Mouse (Mus musculus): ENCODE data around the gene Ano4. TPM values are rescaled to one million over a fixed set of nuclear protein-coding genes. Genes with fewer than 3 reads are reported as not detected.

The Ano4 gene
- 1.6 and 1.9 TPM in 2 replicates for polyA plus RNA-seq (2016; fragmentation: Nextera tagmentation; extraction: Ambion mirVana)

GRCm38 (mm10) chr10:89344491-89345195, at the start of gene Ano4:
Gene Ano4 (minus strand): TSS chr10:89344762.
- H3K27ac ChIP-seq, result no peak within 1 kb of the TSS
- peak within 1 kb of the TSS; percentile 50 for H3K9ac ChIP-seq
- peaks cover 41% of the 10 kb centered on the region for H3K27me3 ChIP-seq
- no peaks in the 10 kb centered on the region for H3K9me3 ChIP-seq
- ATAC-seq (ENCODE audit: low FRiP score), result peak; percentile 65
- H3K36me3 ChIP-seq (replicated peaks), result no peaks in the 10 kb centered on the region
- peak within 1 kb of the TSS; percentile 58 for H3K4me3 ChIP-seq (replicated peaks)
- peak within 1 kb of the TSS; percentile 96 for H3K4me2 ChIP-seq
- under 1% methylated on average over 64 of the region's 70 CpGs for WGBS
- peaks cover 6% of the 10 kb centered on the region; the same call in 1 of the 2 replicates for H3K4me1 ChIP-seq

DNA sequence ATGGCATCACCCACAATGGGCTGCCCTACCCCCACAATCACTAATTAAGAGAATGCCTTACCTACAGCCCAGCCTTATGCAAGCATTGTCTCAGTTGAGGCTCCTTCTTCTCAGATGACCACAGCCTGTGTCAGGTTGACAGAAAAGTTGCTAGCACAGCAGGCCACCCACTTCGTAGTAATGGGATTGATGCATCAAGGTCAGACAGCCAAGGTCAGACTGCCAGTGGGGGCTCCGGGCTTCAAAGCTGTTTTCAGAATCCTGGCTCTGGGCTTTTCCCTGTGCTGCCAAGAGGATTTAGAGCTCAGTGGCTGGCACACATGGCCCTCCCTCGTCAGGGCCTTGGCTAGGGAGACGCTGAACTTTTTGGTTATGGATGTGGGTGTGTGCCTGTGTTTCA, 48.1 kb upstream of the Ano4 start:
- peaks cover 4% of the 10 kb centered on the region for H3K27me3 ChIP-seq
- no peak for ATAC-seq (ENCODE audit: low FRiP score)
- H3K36me3 ChIP-seq (replicated peaks), result no peaks in the 10 kb centered on the region
- H3K9me3 ChIP-seq, result no peaks in the 10 kb centered on the region
- H3K9ac ChIP-seq, result no peak overlapping the region
- peaks cover 12% of the 10 kb centered on the region for H3K4me1 ChIP-seq
- WGBS, result 46% methylated on average over 4 of the region's 4 CpGs
- H3K4me3 ChIP-seq (replicated peaks), result no peak overlapping the region
- no peak overlapping the region for H3K27ac ChIP-seq
- H3K4me2 ChIP-seq, result no peak overlapping the region

DNA sequence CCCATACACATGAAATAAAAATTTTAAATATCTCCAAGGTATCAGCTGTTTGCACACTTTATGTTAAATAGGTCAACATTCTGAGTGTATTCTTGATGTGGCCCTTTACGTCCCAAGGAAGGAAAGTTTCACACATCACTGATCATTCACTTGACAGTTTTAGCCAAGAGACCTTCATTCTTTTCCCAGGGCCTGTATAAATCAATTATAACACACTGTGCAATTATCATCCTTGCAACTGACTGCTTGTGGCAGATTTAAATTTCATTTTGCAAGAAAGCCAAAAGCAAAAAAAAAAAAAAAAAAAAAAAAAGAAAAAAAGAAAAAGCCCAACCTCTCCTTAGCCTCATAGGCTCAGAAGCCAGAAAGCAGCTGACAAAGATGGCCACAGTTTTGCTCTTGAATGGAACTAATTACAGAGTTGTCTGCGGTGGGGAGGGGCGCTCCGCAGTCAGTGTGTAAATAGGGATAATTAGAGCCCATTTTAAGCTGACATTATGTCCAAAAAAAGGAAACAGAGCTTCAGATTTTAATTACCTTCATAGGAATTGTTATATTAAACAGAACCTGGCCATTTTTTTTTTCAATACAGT, 47.1 kb upstream of the Ano4 start:
- no peak overlapping the region for H3K27ac ChIP-seq
- no peaks in the 10 kb centered on the region for H3K36me3 ChIP-seq (replicated peaks)
- no peaks in the 10 kb centered on the region for H3K9me3 ChIP-seq
- H3K9ac ChIP-seq, result no peak overlapping the region
- peaks cover 12% of the 10 kb centered on the region for H3K4me1 ChIP-seq
- no peak overlapping the region for H3K4me2 ChIP-seq
- H3K4me3 ChIP-seq (replicated peaks), result no peak overlapping the region
- ATAC-seq (ENCODE audit: low FRiP score), result no peak
- H3K27me3 ChIP-seq, result peaks cover 4% of the 10 kb centered on the region
- 47% methylated on average over 4 of the region's 4 CpGs for WGBS

DNA sequence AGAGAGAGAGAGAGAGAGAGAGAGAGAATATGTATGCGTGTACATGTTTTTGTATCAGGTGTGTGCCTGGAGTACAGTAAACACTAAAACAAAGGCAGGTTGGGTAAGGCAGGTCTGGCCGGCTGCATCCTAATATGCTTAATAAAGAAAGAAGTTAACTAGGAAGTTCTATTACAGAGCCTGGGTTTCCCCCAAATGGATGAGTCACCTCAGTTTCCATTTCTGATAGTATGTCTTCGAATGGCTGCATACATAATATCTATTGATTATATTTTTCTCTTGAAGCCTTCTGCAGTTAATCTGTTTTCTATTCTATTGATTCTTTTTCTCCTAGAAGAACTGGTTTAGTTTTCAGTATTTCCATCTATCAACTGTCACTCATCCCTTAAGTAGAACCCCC, 41.9 kb upstream of the Ano4 start:
- no peak overlapping the region for H3K4me3 ChIP-seq (replicated peaks)
- no peak overlapping the region for H3K9ac ChIP-seq
- H3K27me3 ChIP-seq, result peaks cover 4% of the 10 kb centered on the region
- 92% methylated on average over 3 of the region's 3 CpGs for WGBS
- no peaks in the 10 kb centered on the region for H3K4me1 ChIP-seq
- H3K4me2 ChIP-seq, result no peak overlapping the region
- no peak overlapping the region for H3K27ac ChIP-seq
- no peaks in the 10 kb centered on the region for H3K36me3 ChIP-seq (replicated peaks)
- no peak for ATAC-seq (ENCODE audit: low FRiP score)
- H3K9me3 ChIP-seq, result no peaks in the 10 kb centered on the region

GRCm38 (mm10) chr10:89383462-89383861, 38.9 kb upstream of the Ano4 start:
- H3K27me3 ChIP-seq, result no peaks in the 10 kb centered on the region; the same call in 1 of the 2 replicates
- H3K4me3 ChIP-seq (replicated peaks), result no peak overlapping the region
- ATAC-seq (ENCODE audit: low FRiP score), result peak; percentile 86
- H3K9ac ChIP-seq, result no peak overlapping the region
- no peak overlapping the region for H3K4me2 ChIP-seq
- no peaks in the 10 kb centered on the region for H3K36me3 ChIP-seq (replicated peaks)
- H3K9me3 ChIP-seq, result no peaks in the 10 kb centered on the region
- H3K4me1 ChIP-seq, result no peaks in the 10 kb centered on the region
- H3K27ac ChIP-seq, result no peak overlapping the region
- 4% methylated on average over 5 of the region's 5 CpGs for WGBS

- Histone ChIP-seq H3K4me2 (no peak overlapping the region), H3K36me3 (replicated peaks) (no peaks in the 10 kb centered on the region), H3K27ac (no peak overlapping the region), H3K4me1 (no peaks in the 10 kb centered on the region), H3K9ac (no peak overlapping the region), H3K4me3 (replicated peaks) (no peak overlapping the region), H3K9me3 (no peaks in the 10 kb centered on the region), H3K27me3 (no peaks in the 10 kb centered on the region)
- WGBS, result 73% methylated on average over 4 of the region's 4 CpGs
- no peak for ATAC-seq (ENCODE audit: low FRiP score)
Measured at GRCm38 (mm10) chr10:89377750-89378149, 33.2 kb upstream of the Ano4 start.

GRCm38 (mm10) chr10:89370051-89370450, 25.5 kb upstream of the Ano4 start:
- Histone ChIP-seq H3K4me1 (no peaks in the 10 kb centered on the region), H3K4me3 (replicated peaks) (no peak overlapping the region), H3K9me3 (no peaks in the 10 kb centered on the region), H3K9ac (no peak overlapping the region), H3K4me2 (no peak overlapping the region), H3K27me3 (no peaks in the 10 kb centered on the region), H3K27ac (no peak overlapping the region), H3K36me3 (replicated peaks) (no peaks in the 10 kb centered on the region)
- 67% methylated on average over 1 of the region's 1 CpGs for WGBS
- no peak for ATAC-seq (ENCODE audit: low FRiP score)

DNA sequence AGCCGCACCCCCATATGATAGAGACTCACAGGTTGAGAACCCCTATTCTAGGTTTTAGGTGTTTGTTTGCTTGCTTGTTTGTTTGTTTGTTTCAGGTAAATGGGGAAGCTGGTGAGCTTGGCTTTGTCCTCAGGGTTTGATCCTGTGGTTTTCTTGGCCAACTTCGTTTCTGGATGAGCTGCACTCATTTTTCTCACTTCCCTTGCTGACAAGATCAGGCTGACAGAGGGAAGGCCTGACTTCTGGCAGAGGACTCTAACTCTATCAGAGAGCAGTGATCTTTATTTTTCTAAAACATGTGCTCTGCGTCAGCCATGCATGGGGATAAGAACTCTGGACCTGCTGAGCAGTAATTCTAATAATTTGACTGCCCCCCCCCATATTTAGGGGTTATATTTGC, 14.4 kb upstream of the Ano4 start:
- no peaks in the 10 kb centered on the region for H3K9me3 ChIP-seq
- no peak overlapping the region for H3K4me2 ChIP-seq
- H3K4me1 ChIP-seq, result no peaks in the 10 kb centered on the region
- 84% methylated on average over 3 of the region's 3 CpGs for WGBS
- H3K4me3 ChIP-seq (replicated peaks), result no peak overlapping the region
- no peaks in the 10 kb centered on the region for H3K36me3 ChIP-seq (replicated peaks)
- no peak overlapping the region for H3K9ac ChIP-seq
- no peak for ATAC-seq (ENCODE audit: low FRiP score)
- no peaks in the 10 kb centered on the region for H3K27me3 ChIP-seq
- no peak overlapping the region for H3K27ac ChIP-seq

- Histone ChIP-seq H3K9ac (no peak overlapping the region), H3K36me3 (replicated peaks) (no peaks in the 10 kb centered on the region), H3K9me3 (no peaks in the 10 kb centered on the region), H3K27me3 (no peaks in the 10 kb centered on the region), H3K4me3 (replicated peaks) (no peak overlapping the region), H3K4me1 (no peaks in the 10 kb centered on the region), H3K4me2 (no peak overlapping the region), H3K27ac (no peak overlapping the region)
- no peak for ATAC-seq (ENCODE audit: low FRiP score)
- WGBS, result 80% methylated on average over 2 of the region's 2 CpGs
Measured at GRCm38 (mm10) chr10:89354639-89355038, 10.1 kb upstream of the Ano4 start.

- 62% methylated on average over 11 of the region's 11 CpGs for WGBS
- H3K9me3 ChIP-seq, result no peaks in the 10 kb centered on the region
- no peaks in the 10 kb centered on the region for H3K4me1 ChIP-seq
- no peak overlapping the region for H3K27ac ChIP-seq
- no peaks in the 10 kb centered on the region for H3K36me3 ChIP-seq (replicated peaks)
- no peak overlapping the region for H3K4me2 ChIP-seq
- no peak overlapping the region for H3K9ac ChIP-seq
- H3K27me3 ChIP-seq, result peaks cover 8% of the 10 kb centered on the region
- ATAC-seq (ENCODE audit: low FRiP score), result no peak
- H3K4me3 ChIP-seq (replicated peaks), result no peak overlapping the region
Measured at GRCm38 (mm10) chr10:89351416-89351815, 6.9 kb upstream of the Ano4 start.

DNA sequence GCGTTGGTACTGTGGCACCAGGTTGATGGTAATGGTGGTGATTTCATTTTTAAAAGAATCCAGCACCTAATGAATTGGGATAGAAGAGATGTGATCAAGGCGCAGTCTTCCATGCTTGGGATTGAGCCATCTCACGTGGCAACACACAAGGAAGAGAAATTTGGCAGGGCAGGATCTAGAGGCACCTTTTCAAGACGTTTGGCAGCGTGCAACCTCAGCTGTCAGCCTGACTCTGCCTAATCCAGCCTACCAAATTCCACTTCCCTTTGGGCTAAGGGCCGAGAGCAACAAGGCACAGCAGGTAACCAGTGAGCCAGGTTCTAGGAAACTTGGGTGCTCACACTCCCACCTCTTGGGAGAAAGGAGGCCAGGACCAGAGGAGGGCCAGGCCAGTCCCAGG, 1.0 kb upstream of the Ano4 start:
- peaks cover 41% of the 10 kb centered on the region for H3K27me3 ChIP-seq
- ATAC-seq (ENCODE audit: low FRiP score), result no peak
- 68% methylated on average over 6 of the region's 6 CpGs for WGBS

GRCm38 (mm10) chr10:89345196-89345533, 603 bp upstream of the Ano4 start:
- H3K4me2 ChIP-seq, result peak overlapping the region; percentile 96
- peaks cover 41% of the 10 kb centered on the region for H3K27me3 ChIP-seq
- ATAC-seq (ENCODE audit: low FRiP score), result no peak; the same call in 1 of the 2 replicates
- 49% methylated on average over 4 of the region's 4 CpGs for WGBS
- peaks cover 6% of the 10 kb centered on the region; the same call in 1 of the 2 replicates for H3K4me1 ChIP-seq
- no peaks in the 10 kb centered on the region for H3K36me3 ChIP-seq (replicated peaks)
- H3K27ac ChIP-seq, result no peak overlapping the region
- H3K9me3 ChIP-seq, result no peaks in the 10 kb centered on the region
- peak overlapping the region; percentile 58 for H3K4me3 ChIP-seq (replicated peaks)
- H3K9ac ChIP-seq, result no peak overlapping the region

More for the DNA sequence above, 1.0 kb upstream of the Ano4 start:
- no peak overlapping the region for H3K4me3 ChIP-seq (replicated peaks)
- no peak overlapping the region for H3K9ac ChIP-seq
- H3K27ac ChIP-seq, result no peak overlapping the region
- H3K36me3 ChIP-seq (replicated peaks), result no peaks in the 10 kb centered on the region
- H3K4me2 ChIP-seq, result no peak overlapping the region
- H3K9me3 ChIP-seq, result no peaks in the 10 kb centered on the region
- H3K4me1 ChIP-seq, result peaks cover 6% of the 10 kb centered on the region; the same call in 1 of the 2 replicates

- peaks cover 6% of the 10 kb centered on the region; the same call in 1 of the 2 replicates for H3K4me1 ChIP-seq
- H3K4me2 ChIP-seq, result peak overlapping the region; percentile 96
- WGBS, result 25% methylated on average over 4 of the region's 4 CpGs
- H3K9me3 ChIP-seq, result no peaks in the 10 kb centered on the region
- H3K4me3 ChIP-seq (replicated peaks), result peak overlapping the region; percentile 58
- H3K36me3 ChIP-seq (replicated peaks), result no peaks in the 10 kb centered on the region
- H3K9ac ChIP-seq, result peak overlapping the region; percentile 50
- H3K27ac ChIP-seq, result no peak overlapping the region
- ATAC-seq (ENCODE audit: low FRiP score), result no peak
- peaks cover 41% of the 10 kb centered on the region for H3K27me3 ChIP-seq
Measured at GRCm38 (mm10) chr10:89344132-89344490, 451 bp downstream of the Ano4 start.
